Mouse (Mus musculus) layer of hippocampus, adult 18-20 months (tissue): ENCODE data around the gene Cox10. TPM values are rescaled to one million over a fixed set of nuclear protein-coding genes. Genes with fewer than 3 reads are reported as not detected.
A peak's percentile ranks its signal among the peaks of the same experiment; 100 is the strongest.
"Not testable (repeated sequence)": the region's sequence is repeated elsewhere in the genome, so short reads cannot be mapped to it uniquely, and the experiment has no call there.

Experiments used
- DNase-seq, 2 experiments: peaks; one replicate each; pipeline ENCODE4 v3.0.0; 2022; ENCODE audit warnings: low spot score in 2 of 2
- long read RNA-seq: library from polyadenylated mRNA; stranded (forward); transcript quantifications from one replicate; pipeline ENCODE4 v2.0.0, GENCODE M21; 2021
- total RNA-seq, 2 experiments: library from RNA; stranded (reverse); gene quantifications; 2 replicates each; pipeline ENCODE4 v1.2.3; 2021

The Cox10 gene
- 10 to 100 TPM; 23.4 to 25.8 TPM for total RNA-seq
- long read RNA-seq, transcript Cox10-201 (7 exons, 2,915 nt): major isoform, 45 of 50 reads
- long read RNA-seq, partial matches to known transcripts: 1 of 50 reads
- long read RNA-seq, other reads (novel, unspliced or antisense): 4 of 50 reads

- peak; percentile 75 to 89 for DNase-seq
These were observed at the start of gene Cox10 for GRCm38 (mm10) chr11:64078956-64079726. Gene Cox10, minus strand, starts transcription at chr11:64079468.

- DNase-seq: no peak
These were observed 48.7 kb upstream of the Cox10 start for GRCm38 (mm10) chr11:64128016-64128415.

GRCm38 (mm10) chr11:64125471-64125870 lies 46.2 kb upstream of the Cox10 start:
- no peak for DNase-seq

GRCm38 (mm10) chr11:64123174-64123573 lies 43.9 kb upstream of the Cox10 start:
- not testable (repeated sequence) for DNase-seq

- no peak for DNase-seq
These were observed 37.4 kb upstream of the Cox10 start for GRCm38 (mm10) chr11:64116711-64117110.

- no peak for DNase-seq
These were observed 36.6 kb upstream of the Cox10 start for GRCm38 (mm10) chr11:64115822-64116221.

GRCm38 (mm10) chr11:64115101-64115500 lies 35.8 kb upstream of the Cox10 start:
- DNase-seq: no peak

GRCm38 (mm10) chr11:64100060-64100459 lies 20.8 kb upstream of the Cox10 start:
- DNase-seq: no peak

GRCm38 (mm10) chr11:64093058-64093457 lies 13.8 kb upstream of the Cox10 start:
- DNase-seq: no peak

- no peak for DNase-seq
These were observed 11.9 kb upstream of the Cox10 start for GRCm38 (mm10) chr11:64091150-64091549.

GRCm38 (mm10) chr11:64089682-64090081 lies 10.4 kb upstream of the Cox10 start:
- DNase-seq: no peak

GRCm38 (mm10) chr11:64085888-64086287 lies 6.6 kb upstream of the Cox10 start:
- no peak for DNase-seq

- no peak for DNase-seq
These were observed 436 bp upstream of the Cox10 start for GRCm38 (mm10) chr11:64079727-64080081.

GRCm38 (mm10) chr11:64076212-64076611 lies 3.1 kb downstream of the Cox10 start:
- no peak for DNase-seq

- DNase-seq: no peak
These were observed 5.9 kb downstream of the Cox10 start for GRCm38 (mm10) chr11:64073379-64073778.

- DNase-seq: no peak
These were observed 7.7 kb downstream of the Cox10 start for GRCm38 (mm10) chr11:64071536-64071935.

- no peak for DNase-seq
These were observed 13.3 kb downstream of the Cox10 start for GRCm38 (mm10) chr11:64066001-64066400.

- no peak for DNase-seq
These were observed 16.1 kb downstream of the Cox10 start for GRCm38 (mm10) chr11:64063130-64063529.

GRCm38 (mm10) chr11:64062226-64062625 lies 17.0 kb downstream of the Cox10 start:
- DNase-seq: no peak

- DNase-seq: no peak
These were observed 20.0 kb downstream of the Cox10 start for GRCm38 (mm10) chr11:64059305-64059704.

- DNase-seq: peak in 1 of 2 experiments; percentile 50
These were observed 20.8 kb downstream of the Cox10 start for GRCm38 (mm10) chr11:64058474-64058873.

- DNase-seq: no peak
These were observed 25.9 kb downstream of the Cox10 start for GRCm38 (mm10) chr11:64053371-64053770.
